Mouse (Mus musculus) right cerebral cortex, adult 18-20 months (tissue): Measurements from ENCODE around the gene Mal.
"Not testable (repeated sequence)": the region's sequence is repeated elsewhere in the genome, so short reads cannot be mapped to it uniquely, and the experiment has no call there.

Experiments
- DNase-seq: peaks from one replicate; pipeline ENCODE4 v3.0.0; 2022; ENCODE audit warnings: mixed read lengths

Mal gene

DNA sequence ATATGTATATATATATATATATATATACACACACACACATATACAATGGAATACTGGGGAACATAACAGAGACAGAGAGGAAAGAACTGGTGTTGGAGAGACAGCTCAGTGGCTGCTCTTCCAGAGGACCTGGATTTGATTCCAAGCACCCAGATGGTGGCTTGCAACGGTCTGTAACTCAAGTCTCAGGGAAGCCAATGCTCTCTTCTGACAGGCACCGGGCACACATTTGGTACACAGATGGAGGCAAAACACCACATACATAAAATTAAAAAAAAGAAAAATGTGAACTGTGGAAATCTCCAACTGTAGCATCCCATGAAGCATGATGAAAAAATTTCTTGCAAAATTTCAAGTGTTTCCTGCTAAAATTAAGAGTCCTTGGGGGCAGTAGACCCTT is 31.7 kb downstream of the Mal start:
- DNase-seq: no peak

DNA sequence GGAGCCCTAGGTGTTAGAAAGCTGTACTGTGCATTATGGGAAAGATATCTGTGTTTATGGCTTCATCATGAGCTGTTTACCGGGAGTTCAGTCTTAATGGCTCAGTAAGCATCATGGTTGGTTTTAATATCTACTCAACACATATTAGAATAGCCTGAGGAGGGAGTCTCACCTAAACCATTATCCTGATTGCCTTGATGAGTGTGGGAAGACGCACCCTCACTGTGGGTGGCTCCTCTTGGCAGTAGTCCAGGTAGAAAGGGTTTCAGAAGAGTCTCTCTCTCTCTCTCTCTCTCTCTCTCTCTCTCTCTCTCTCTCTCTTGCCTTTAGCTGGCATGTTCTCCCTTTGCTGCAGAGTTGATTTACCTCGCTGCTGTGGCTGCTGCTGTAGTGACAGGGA is 34.4 kb downstream of the Mal start:
- no peak for DNase-seq

DNA sequence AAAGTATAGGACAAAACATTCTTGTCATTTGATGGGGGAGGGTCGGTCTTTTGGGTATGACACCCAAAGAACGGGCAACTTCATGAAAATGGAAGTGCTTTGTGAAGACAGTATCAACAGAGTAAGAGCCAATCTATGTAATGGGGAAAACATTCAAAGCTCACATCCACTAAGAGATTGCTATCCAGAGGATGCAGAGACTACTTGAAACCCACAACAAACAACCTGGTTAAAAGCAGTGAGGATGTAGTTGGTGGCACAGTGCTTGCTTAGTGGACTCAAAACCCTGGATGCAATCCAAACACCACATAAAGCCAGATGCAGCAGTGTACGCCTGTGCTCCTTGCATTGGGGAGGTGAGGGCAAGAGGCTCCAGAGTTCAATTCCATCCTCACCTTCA is 37.2 kb downstream of the Mal start:
- DNase-seq: no peak

DNA sequence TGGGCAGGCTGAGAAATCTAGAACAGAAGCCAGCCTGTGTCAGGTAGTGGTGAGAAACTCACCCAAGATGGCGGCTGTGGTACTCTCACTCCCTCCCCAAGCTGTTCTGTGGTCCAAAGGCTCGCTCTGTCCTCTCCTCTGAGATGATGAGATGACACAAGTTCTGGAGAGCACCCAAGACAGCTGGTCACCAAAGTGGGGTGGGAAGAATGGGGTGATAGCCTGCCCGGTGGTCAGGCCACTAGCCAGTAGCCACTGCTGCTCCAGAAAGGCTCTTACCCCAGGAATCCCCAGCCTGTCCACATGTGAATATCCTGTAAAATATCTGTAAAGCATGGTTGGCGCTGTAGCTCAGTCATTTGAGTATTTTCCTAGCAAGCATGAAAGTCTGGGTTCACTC is 44.2 kb downstream of the Mal start:
- DNase-seq: peak; percentile 45

DNA sequence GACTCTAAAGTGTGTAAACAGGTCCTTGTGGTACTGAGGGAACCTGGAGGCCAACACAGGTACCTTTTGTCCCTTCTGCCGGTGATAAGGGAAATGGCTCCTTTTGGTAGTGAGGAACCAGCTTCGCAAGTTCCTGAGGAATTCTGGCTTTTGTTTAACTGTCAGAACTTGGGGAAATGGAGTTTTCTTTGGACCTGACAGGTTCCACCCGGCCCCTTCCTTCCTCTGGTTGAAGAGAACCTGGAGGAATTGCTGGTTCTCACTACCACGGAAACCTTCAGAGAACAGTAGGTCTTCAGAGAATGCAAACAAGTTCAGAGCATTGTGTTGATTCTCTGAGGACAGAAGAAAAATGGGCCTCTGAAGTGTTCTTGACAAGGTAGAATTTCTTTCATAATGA is 45.1 kb downstream of the Mal start:
- no peak for DNase-seq

DNA sequence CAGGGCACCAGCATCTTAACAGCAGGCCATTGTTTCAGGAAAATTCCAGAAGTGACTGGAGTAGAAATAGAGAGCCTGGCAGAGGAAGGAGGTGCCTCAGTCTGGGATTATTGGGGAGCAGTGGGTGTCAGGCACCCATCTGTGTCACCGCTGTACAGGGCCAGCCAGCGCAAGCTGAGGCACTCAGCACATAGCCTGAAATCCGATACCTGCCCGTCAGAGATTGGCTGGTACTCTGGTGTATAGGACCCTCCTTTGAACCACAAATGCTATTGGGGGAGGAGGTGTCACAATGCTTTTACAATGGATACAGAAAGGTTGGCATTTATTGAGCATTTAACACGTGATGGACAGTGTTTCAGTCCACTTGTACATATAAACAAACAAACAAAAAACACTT is 47.5 kb downstream of the Mal start:
- DNase-seq: no peak

DNA sequence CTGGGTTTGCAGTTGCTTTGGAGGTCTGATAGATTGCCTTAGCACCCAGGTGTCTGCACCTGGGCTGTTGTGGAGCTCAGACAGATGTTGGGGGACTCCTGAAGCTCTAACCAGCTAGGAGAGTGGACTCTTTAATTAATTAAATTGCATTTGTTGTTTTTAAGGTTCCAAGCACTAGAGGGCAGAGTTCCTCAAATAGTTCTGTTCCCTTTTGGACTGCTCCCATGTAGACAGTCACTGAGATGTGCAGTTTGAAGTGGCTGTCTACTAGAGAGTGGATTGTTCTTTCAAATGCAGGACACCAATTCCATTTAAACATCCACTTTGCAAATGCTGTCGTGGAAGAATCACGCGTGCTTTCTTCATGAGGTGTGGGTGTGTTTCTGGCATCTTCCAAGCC is 48.3 kb downstream of the Mal start:
- no peak for DNase-seq

DNA sequence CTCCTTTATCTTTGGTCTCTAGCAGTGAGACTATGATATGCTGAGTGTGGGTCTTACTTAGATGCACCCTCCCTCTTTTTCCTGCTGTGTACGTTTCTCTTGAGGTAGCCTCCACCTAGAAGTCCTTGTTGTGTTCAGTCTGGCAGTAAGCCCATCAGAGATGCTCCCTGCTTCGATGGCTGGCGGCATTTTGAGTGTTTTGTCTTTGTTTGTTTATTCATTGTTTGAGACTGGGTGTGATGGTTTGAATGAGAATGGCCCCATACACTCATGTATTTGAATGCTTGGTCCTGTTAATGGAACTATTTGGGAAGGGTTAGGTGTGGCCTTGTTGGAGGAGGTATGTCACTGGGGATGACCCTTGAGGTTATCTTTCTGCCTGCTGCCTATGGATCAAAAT is 51.3 kb downstream of the Mal start:
- DNase-seq: no peak

DNA sequence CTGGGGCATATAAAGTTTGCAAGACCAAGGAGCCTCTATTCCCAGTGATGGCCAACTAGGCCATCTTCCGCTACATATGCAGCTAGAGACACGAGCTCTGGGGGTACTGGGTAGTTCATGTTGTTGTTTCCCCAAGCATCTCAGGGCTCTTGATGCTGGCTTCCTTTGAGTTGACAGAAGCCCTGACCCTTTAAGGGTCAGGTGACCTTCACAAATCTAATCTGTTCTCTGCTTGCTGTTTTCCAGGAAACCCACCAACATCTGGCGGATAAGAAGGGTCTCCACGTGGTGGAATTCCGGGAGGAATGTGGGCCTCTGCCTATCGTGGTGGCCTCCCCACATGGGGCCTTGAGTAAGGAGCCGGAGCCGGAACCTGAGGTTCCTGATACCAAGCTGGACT is 53.1 kb downstream of the Mal start:
- DNase-seq: not testable (repeated sequence)

DNA sequence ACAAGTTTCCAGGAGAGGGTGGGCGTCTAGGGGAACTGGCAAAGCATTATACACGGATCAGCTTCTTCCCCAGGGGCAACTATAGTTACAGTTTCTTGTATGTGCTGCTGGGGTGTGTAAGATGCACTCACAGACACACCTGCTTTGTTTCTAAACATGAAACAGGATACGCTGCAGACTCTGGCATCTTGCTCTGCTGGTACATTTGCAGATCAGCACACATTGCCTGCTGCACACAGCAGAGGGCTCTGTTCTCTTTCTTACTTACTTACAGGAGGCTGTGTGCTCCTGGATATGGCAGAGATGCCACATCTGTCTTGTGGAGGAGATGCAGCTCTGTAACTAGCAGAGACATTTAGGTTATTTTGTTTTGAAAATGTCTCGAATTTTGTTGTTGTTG is 65.7 kb downstream of the Mal start:
- DNase-seq: no peak

DNA sequence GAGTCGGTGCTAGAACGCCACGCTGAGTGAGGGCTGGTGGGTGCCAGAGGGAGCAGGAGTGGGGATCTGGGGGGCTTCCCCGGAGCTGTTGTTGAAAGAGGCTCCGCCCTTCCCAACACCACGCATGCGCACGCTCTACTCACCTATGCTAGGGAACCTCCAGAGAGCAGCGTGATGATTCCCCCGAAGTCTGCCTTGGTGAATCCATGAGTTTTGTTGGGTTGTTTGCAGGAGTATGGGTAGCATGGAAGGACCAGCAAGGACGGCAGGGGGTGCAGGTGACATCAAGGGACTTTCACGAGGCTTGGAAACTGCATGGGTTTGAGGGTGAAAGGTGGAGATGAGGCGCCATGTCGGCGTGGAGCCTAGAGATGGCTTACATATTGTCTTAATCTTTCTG is 66.3 kb downstream of the Mal start:
- no peak for DNase-seq

DNA sequence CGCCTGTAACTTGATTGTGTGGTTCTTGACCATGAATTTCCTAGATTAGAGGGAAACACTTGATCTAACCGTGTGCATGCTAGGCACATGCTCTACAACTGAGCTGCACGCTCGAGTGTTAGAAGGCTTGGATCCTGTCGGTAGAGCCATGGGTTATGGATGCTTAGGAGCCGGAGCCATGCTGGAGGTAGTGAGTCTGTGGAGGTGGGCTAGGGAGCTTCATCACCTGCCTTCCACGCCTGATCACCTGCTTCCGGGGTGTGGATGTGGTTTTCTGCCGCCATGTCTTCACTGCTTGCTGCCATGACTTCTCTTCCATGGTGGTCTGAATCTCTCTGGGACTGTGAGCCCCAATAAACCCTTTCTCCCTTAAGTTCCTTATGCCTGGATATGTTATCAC is 67.6 kb downstream of the Mal start:
- no peak for DNase-seq

DNA sequence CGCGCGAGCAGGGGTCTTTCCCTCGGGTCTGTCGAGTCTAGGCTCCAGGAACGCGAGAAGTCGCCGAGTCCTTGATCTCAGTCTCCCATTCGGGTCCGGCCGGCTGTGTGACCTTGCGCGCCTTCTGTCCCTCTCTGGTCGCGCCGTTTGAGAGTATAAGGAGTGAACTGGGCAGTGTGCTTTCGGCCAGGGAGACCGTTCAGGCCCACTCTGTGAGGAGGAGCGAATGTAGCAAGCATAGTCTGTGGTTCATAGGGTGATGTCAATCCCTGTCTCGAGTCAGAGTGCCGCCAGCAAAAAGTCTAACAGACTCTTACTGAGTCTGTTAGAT is 69.0 kb downstream of the Mal start:
- DNase-seq: no peak

DNA sequence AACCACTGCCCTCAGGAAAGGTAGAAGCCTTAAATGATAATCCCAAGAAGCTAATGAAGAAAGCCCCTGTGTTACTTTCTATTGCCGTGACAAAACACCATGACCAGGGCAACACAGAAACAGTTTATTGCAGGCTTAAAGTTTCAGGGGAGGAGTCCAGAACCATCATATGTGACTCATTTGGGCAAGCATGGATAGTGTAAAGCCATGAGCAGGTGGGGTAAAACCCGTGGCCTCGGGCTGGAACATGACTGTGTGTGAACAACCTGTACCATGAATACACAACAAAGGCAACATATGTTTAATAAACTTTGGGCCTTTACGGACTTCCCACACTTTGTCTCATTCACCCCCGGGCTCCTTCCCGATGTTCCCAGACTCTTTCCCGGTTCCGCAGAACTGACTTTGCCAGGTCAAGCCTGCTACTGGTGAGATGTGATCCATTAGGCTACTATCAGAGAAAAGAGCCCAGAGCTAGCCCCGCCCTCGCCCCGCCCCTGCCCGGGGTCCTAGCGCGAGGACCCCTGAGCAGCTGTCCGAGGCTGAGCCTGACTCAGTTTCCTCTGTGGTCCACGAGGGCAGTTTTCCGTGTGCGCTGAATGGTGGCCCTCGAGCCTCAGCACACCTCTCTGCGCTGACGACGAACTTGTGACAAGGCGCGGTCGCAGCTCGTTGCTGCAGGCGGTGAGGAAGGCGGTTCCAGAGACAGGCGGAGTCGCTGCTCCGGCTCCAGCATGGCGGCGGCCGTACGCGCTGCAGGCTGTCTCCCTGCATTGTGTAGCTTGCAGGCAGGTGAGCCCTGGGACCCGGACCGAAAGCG is 69.6 kb downstream of the Mal start, which contains the start of the genes Zfp661 and Mrps5:
Gene Zfp661, minus strand, starts transcription at position 401 of the 820 bp plus-strand sequence.
Gene Mrps5, plus strand, starts transcription at position 529 of the 820 bp plus-strand sequence.
- DNase-seq: peak; percentile 81

DNA sequence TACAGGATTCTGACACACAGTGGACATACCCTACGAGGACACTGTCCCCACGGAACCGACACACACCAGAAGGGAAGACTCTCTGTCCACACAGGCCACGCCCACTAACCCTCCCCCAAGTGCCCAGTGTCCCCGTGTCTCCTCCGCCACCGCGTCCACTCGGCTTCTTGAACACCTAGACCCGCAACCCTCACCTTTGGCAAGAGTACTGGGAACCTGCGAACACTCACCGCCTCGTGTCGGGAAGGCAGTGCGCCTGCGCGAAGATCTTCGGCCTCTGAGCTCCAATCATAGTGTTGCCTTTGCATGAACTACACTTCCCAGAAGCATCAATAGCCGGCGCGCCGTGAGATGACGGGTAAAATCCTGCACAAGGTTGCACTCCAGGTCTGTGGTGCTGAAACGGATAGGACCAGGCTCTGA is 72.0 kb downstream of the Mal start:
- DNase-seq: peak; percentile 97
